Mouse (Mus musculus) Muller cell, postnatal 12 days (primary cell): ENCODE results near the gene Prame.
"Not testable (repeated sequence)": the region's sequence is repeated elsewhere in the genome, so short reads cannot be mapped to it uniquely, and the experiment has no call there.

ENCODE experiments used
- DNase-seq: peaks from one replicate; pipeline ENCODE4 v3.0.0-alpha.2; 2015; ENCODE audit errors: inconsistent ontology term

The Prame gene

GRCm38 (mm10) chrX:135627605-135628004 lies at the start of gene Prame:
TSS of gene Prame (minus strand) at chrX:135627705.
- DNase-seq = no peak

GRCm38 (mm10) chrX:135652173-135652772 lies 24.8 kb upstream of the Prame start:
- peak; percentile 14 for DNase-seq

- peak; percentile 53 for DNase-seq
These were observed 26.0 kb downstream of the Prame start for GRCm38 (mm10) chrX:135601298-135602029.

- DNase-seq = no peak
These were observed 28.8 kb downstream of the Prame start, which contains the start of gene Nxf7 for GRCm38 (mm10) chrX:135598677-135599076. TSS of gene Nxf7 (minus strand) at chrX:135598777.

GRCm38 (mm10) chrX:135598096-135598495 lies 29.4 kb downstream of the Prame start:
- DNase-seq = no peak

GRCm38 (mm10) chrX:135576412-135576811 lies 51.1 kb downstream of the Prame start:
- DNase-seq = no peak

GRCm38 (mm10) chrX:135574958-135575628 lies 52.4 kb downstream of the Prame start:
- not testable (repeated sequence) for DNase-seq

GRCm38 (mm10) chrX:135574261-135574957 lies 53.1 kb downstream of the Prame start:
- DNase-seq = not testable (repeated sequence)

GRCm38 (mm10) chrX:135569467-135569866 lies 58.0 kb downstream of the Prame start:
- DNase-seq = peak; percentile 21

- not testable (repeated sequence) for DNase-seq
These were observed 62.6 kb downstream of the Prame start for GRCm38 (mm10) chrX:135564934-135565333.
